Mouse (Mus musculus) lung, postnatal 0 days (tissue): ENCODE measurements around the gene Smco4.

Experiments
- CTCF ChIP-seq: IDR thresholded peaks from 2 replicates; pipeline ENCODE4 v1.5.1; 2016; ENCODE audit warnings: antibody characterized with exemption, mild to moderate bottlenecking
- EP300 ChIP-seq: IDR thresholded peaks from 2 replicates; pipeline ENCODE4 v1.6.1; 2016; ENCODE audit warnings: antibody characterized with exemption, mild to moderate bottlenecking, control low read depth

DNA sequence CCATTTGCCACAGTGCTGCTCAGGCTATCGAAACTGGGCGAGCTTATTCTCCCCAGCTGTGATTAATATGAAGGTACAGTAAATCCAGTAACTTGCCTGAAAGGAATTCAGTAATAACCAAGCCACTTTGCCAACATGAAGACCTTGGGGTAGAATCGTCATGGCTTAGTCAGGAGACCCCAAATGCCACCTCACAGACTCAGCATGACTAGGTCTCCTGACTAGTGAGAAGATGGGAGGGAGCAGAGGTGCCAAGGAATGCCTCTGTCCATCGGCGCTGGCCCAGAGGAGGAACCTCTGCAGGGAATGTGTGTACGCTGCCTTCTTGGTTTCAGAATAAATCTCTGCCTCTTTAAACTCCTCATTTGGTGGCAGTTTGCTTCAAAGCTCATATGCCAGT, 30.4 kb downstream of the Smco4 start:
- TF ChIP-seq EP300 (no peak), CTCF (no peak)
